Mouse (Mus musculus) bone marrow, adult 2 months (tissue): ENCODE results near the gene Slc35f6. TPM values are rescaled to one million over a fixed set of nuclear protein-coding genes. Genes with fewer than 3 reads are reported as not detected.
"Not testable (repeated sequence)": the region's sequence is repeated elsewhere in the genome, so short reads cannot be mapped to it uniquely, and the experiment has no call there.

Experiments
- H3K27ac ChIP-seq: fragments of 200-500 bp; 2 replicates; pipeline ENCODE4 v1.5.1; 2012; ENCODE audit warnings: low read depth, mild to moderate bottlenecking, control low read depth, inconsistent platforms, low read length; ENCODE audit not compliant: control insufficient read depth, poor library complexity, insufficient read depth
- H3K4me1 ChIP-seq: fragments of 200-500 bp; 2 replicates; pipeline ENCODE4 v1.6.1; 2011; ENCODE audit warnings: low read length; ENCODE audit not compliant: control insufficient read depth, insufficient read depth
- H3K4me3 ChIP-seq: fragments of 200-500 bp; replicated peaks from 2 replicates; pipeline ENCODE3; 2011; ENCODE audit warnings: mild to moderate bottlenecking, low read depth, low read length, control low read depth; ENCODE audit not compliant: control insufficient read depth
- CTCF ChIP-seq: fragments of 200-500 bp; IDR thresholded peaks from 2 replicates; pipeline ENCODE4 v1.5.1; 2011; ENCODE audit warnings: low read length, control low read depth; ENCODE audit not compliant: control insufficient read depth, insufficient read depth
- POLR2A ChIP-seq: fragments of 200-500 bp; IDR thresholded peaks from 2 replicates; pipeline ENCODE4 v1.6.1; 2011; ENCODE audit warnings: low read depth, mild to moderate bottlenecking, control low read depth, low read length, borderline replicate concordance; ENCODE audit not compliant: control insufficient read depth
- WGBS: fragments of 180-500 bp; shearing (Covaris S2); methylation state at CpG from one replicate; pipeline ENCODE4 v1.1.7; 2018; 5-methylcytosine and 5-hydroxymethylcytosine counted together
- polyA plus RNA-seq: library from polyadenylated mRNA; stranded (reverse); fragments of >200 nt; gene quantifications from 2 replicates; pipeline ENCODE4 v1.2.4, GENCODE M21; 2011; ENCODE audit warnings: low replicate concordance; ENCODE audit not compliant: missing spikeins, insufficient read depth, insufficient read length

Slc35f6 gene
- polyA plus RNA-seq, 1 experiment, result 17.0 TPM

- Histone ChIP-seq H3K27ac (no peak overlapping the region), H3K4me3 (no peak overlapping the region), H3K4me1 (no peaks in the 10 kb centered on the region)
- TF ChIP-seq CTCF, result no peak
- TF ChIP-seq POLR2A, result no peak
- 49% methylated on average over 5 of the region's 5 CpGs for WGBS
These were observed 31.9 kb downstream of the Slc35f6 start for GRCm38 (mm10) chr5:30679593-30679992.

- no peaks in the 10 kb centered on the region for H3K4me1 ChIP-seq
- H3K4me3 ChIP-seq, result no peak overlapping the region
- TF ChIP-seq POLR2A (no peak), CTCF (no peak)
- no peak overlapping the region for H3K27ac ChIP-seq
- 91% methylated on average over 5 of the region's 5 CpGs for WGBS
These were observed 34.2 kb downstream of the Slc35f6 start for GRCm38 (mm10) chr5:30681970-30682369.

- Histone ChIP-seq H3K27ac (no peak overlapping the region), H3K4me3 (no peak overlapping the region), H3K4me1 (no peaks in the 10 kb centered on the region)
- TF ChIP-seq CTCF (peak; percentile 50), POLR2A (no peak)
These were observed 35.4 kb downstream of the Slc35f6 start for GRCm38 (mm10) chr5:30682967-30683600.

- no peaks in the 10 kb centered on the region for H3K4me1 ChIP-seq
- 73% methylated on average over 3 of the region's 3 CpGs for WGBS
- TF ChIP-seq POLR2A (no peak), CTCF (peak; percentile 25; the same call in 1 of the 2 replicates)
- no peak overlapping the region for H3K27ac ChIP-seq
- no peak overlapping the region for H3K4me3 ChIP-seq
These were observed 36.3 kb downstream of the Slc35f6 start for GRCm38 (mm10) chr5:30683993-30684392.

GRCm38 (mm10) chr5:30686781-30687180 is 39.0 kb downstream of the Slc35f6 start:
- peak; percentile 41; the same call in 1 of the 2 replicates for TF ChIP-seq CTCF
- TF ChIP-seq POLR2A, result no peak
- 56% methylated on average over 3 of the region's 3 CpGs for WGBS
- H3K4me1 ChIP-seq, result no peaks in the 10 kb centered on the region; the same call in 1 of the 2 replicates
- H3K4me3 ChIP-seq, result no peak overlapping the region
- no peak overlapping the region for H3K27ac ChIP-seq

- Histone ChIP-seq H3K4me1 (no peaks in the 10 kb centered on the region), H3K4me3 (no peak overlapping the region), H3K27ac (no peak overlapping the region)
- WGBS, result 68% methylated on average over 8 of the region's 8 CpGs
- no peak for TF ChIP-seq CTCF
- TF ChIP-seq POLR2A, result no peak
These were observed 52.7 kb downstream of the Slc35f6 start for GRCm38 (mm10) chr5:30700361-30701000.

GRCm38 (mm10) chr5:30701373-30701772 is 53.6 kb downstream of the Slc35f6 start:
- H3K4me1 ChIP-seq, H3K27ac ChIP-seq, H3K4me3 ChIP-seq: not testable (repeated sequence)
- 70% methylated on average over 4 of the region's 4 CpGs for WGBS

GRCm38 (mm10) chr5:30701866-30702265 is 54.1 kb downstream of the Slc35f6 start:
- no peak overlapping the region for H3K27ac ChIP-seq
- 81% methylated on average over 3 of the region's 3 CpGs for WGBS
- no peaks in the 10 kb centered on the region; the same call in 1 of the 2 replicates for H3K4me1 ChIP-seq

More at GRCm38 (mm10) chr5:30701866-30702265, 54.1 kb downstream of the Slc35f6 start:
- no peak overlapping the region for H3K4me3 ChIP-seq
- TF ChIP-seq POLR2A (no peak), CTCF (no peak)

Other genes with a start within 250 kb of the Slc35f6 start
- gene Otof, start 186.0 kb upstream of the Slc35f6 start, polyA plus RNA-seq, result not detected in 2 replicates
- gene 1700001C02Rik, start 181.9 kb upstream of the Slc35f6 start, polyA plus RNA-seq, result not detected in 2 replicates
- gene Cib4, start 102.1 kb upstream of the Slc35f6 start, polyA plus RNA-seq, result not detected in 2 replicates
- 0.40 TPM in 1 of 2 replicates, not detected in the other for gene Kcnk3, start 59.8 kb upstream of the Slc35f6 start, polyA plus RNA-seq
- 161 and 187 TPM in 2 replicates for gene Cenpa, start 18.8 kb downstream of the Slc35f6 start, polyA plus RNA-seq
- 0.40 TPM in 1 of 2 replicates, not detected in the other for gene Dpysl5, start 63.6 kb downstream of the Slc35f6 start, polyA plus RNA-seq
- 1.3 and 2.4 TPM in 2 replicates for gene Mapre3, start 166.7 kb downstream of the Slc35f6 start, polyA plus RNA-seq
- gene Tmem214, start 220.1 kb downstream of the Slc35f6 start, polyA plus RNA-seq, result 15.3 and 29.1 TPM in 2 replicates
- 5.4 and 6.2 TPM in 2 replicates for gene Agbl5, start 240.8 kb downstream of the Slc35f6 start, polyA plus RNA-seq